Mouse (Mus musculus) thymus, adult 2 months (tissue): Measurements from ENCODE around the gene Kcna7. TPM values are rescaled to one million over a fixed set of nuclear protein-coding genes. Genes with fewer than 3 reads are reported as not detected.

Source experiments
- DNase-seq: peaks from one replicate; pipeline ENCODE4 v3.0.0; 2021
- H3K27ac ChIP-seq: fragments of 200-500 bp; 2 replicates; pipeline ENCODE4 v1.5.1; 2012; ENCODE audit warnings: low read length, control low read depth; ENCODE audit not compliant: control insufficient read depth, insufficient read depth
- H3K27me3 ChIP-seq: fragments of 200-500 bp; 2 replicates; pipeline ENCODE4 v1.6.1; 2012; ENCODE audit warnings: mild to moderate bottlenecking, low read length, moderate library complexity, mixed read lengths; ENCODE audit not compliant: control insufficient read depth, insufficient read depth
- H3K36me3 ChIP-seq: fragments of 200-500 bp; 2 replicates; pipeline ENCODE4 v1.6.1; 2012; ENCODE audit warnings: mild to moderate bottlenecking, low read length, moderate library complexity; ENCODE audit not compliant: control insufficient read depth, insufficient read depth
- H3K4me1 ChIP-seq: fragments of 200-500 bp; replicated peaks from 2 replicates; pipeline ENCODE4 v1.6.1; 2012; ENCODE audit warnings: low read length; ENCODE audit not compliant: control insufficient read depth, insufficient read depth
- H3K4me3 ChIP-seq: fragments of 200-500 bp; 2 replicates; pipeline ENCODE4 v1.5.1; 2012; ENCODE audit warnings: mild to moderate bottlenecking, low read length, control low read depth, moderate library complexity; ENCODE audit not compliant: control insufficient read depth, insufficient read depth
- CTCF ChIP-seq: fragments of 200-500 bp; IDR thresholded peaks from 2 replicates; pipeline ENCODE4 v1.5.1; 2012; ENCODE audit warnings: mild to moderate bottlenecking, control low read depth, low read length, moderate library complexity, borderline replicate concordance; ENCODE audit not compliant: control insufficient read depth, poor library complexity, insufficient read depth; ENCODE audit errors: extremely low read depth
- POLR2A ChIP-seq: fragments of 200-500 bp; IDR thresholded peaks from 2 replicates; pipeline ENCODE4 v1.6.1; 2012; ENCODE audit warnings: mild to moderate bottlenecking, low read length, control low read depth, moderate library complexity; ENCODE audit not compliant: control insufficient read depth, poor library complexity, insufficient read depth; ENCODE audit errors: extremely low read depth
- WGBS: fragments of 180-500 bp; shearing (Covaris S2); methylation state at CpG from one replicate; pipeline ENCODE4 v1.1.7; 2018; 5-methylcytosine and 5-hydroxymethylcytosine counted together
- polyA plus RNA-seq: library from polyadenylated mRNA; depleted of rRNA; stranded (reverse); fragments of >200 nt; gene quantifications from 2 replicates; pipeline ENCODE4 v1.2.3, GENCODE M21; 2012

Kcna7 gene
- polyA plus RNA-seq, 1 experiment: 1.1 TPM

- 8% methylated on average over 52 of the region's 52 CpGs for WGBS
- Histone ChIP-seq H3K36me3 (no peaks in the 10 kb centered on the region; the same call in 1 of the 2 replicates), H3K4me3 (peak overlapping the region; percentile 49), H3K4me1 (peaks cover 28% of the 10 kb centered on the region), H3K27ac (no peak overlapping the region), H3K27me3 (peaks cover 13% of the 10 kb centered on the region)
- TF ChIP-seq POLR2A (no peak), CTCF (no peak)
- no peak for DNase-seq
These were observed 35.5 kb upstream of the Kcna7 start for GRCm38 (mm10) chr7:45369836-45370474.

GRCm38 (mm10) chr7:45370475-45371311 lies 34.8 kb upstream of the Kcna7 start, which contains the start of gene Lin7b:
Gene Lin7b (minus strand): TSS chr7:45370583.
- Histone ChIP-seq H3K4me1 (peaks cover 28% of the 10 kb centered on the region), H3K36me3 (peaks cover 6% of the 10 kb centered on the region), H3K27me3 (peaks cover 13% of the 10 kb centered on the region; the same call in 1 of the 2 replicates), H3K27ac (no peak within 1 kb of the TSS), H3K4me3 (peak within 1 kb of the TSS; percentile 49)
- no peak for TF ChIP-seq POLR2A
- TF ChIP-seq CTCF: peak; percentile 49; the same call in 1 of the 2 replicates
- WGBS: 14% methylated on average over 28 of the region's 28 CpGs
- DNase-seq: peak; percentile 88

GRCm38 (mm10) chr7:45372371-45372770 lies 33.1 kb upstream of the Kcna7 start:
- no peak overlapping the region for H3K27ac ChIP-seq

GRCm38 (mm10) chr7:45374620-45375019 lies 30.8 kb upstream of the Kcna7 start:
- peaks cover 11% of the 10 kb centered on the region for H3K4me1 ChIP-seq
- no peak overlapping the region for H3K27ac ChIP-seq
- no peak for TF ChIP-seq POLR2A
- TF ChIP-seq CTCF: no peak
- 66% methylated on average over 8 of the region's 8 CpGs for WGBS
- H3K27me3 ChIP-seq: no peaks in the 10 kb centered on the region
- no peak overlapping the region for H3K4me3 ChIP-seq
- DNase-seq: no peak
- H3K36me3 ChIP-seq: peaks cover 45% of the 10 kb centered on the region

More at GRCm38 (mm10) chr7:45372371-45372770, 33.1 kb upstream of the Kcna7 start:
- WGBS: 91% methylated on average over 5 of the region's 5 CpGs
- H3K27me3 ChIP-seq: peaks cover 5% of the 10 kb centered on the region; the same call in 1 of the 2 replicates
- H3K36me3 ChIP-seq: peaks cover 23% of the 10 kb centered on the region
- no peak for TF ChIP-seq POLR2A
- no peak for TF ChIP-seq CTCF
- no peak for DNase-seq
- no peak overlapping the region for H3K4me3 ChIP-seq
- peaks cover 22% of the 10 kb centered on the region for H3K4me1 ChIP-seq

- whole genome bisulfite sequencing: 97% methylated on average over 1 of the region's 1 CpGs
- no peak for DNase-seq
- TF ChIP-seq CTCF (no peak), POLR2A (no peak)
- Histone ChIP-seq H3K27ac (no peak overlapping the region), H3K27me3 (no peaks in the 10 kb centered on the region), H3K36me3 (peaks cover 60% of the 10 kb centered on the region), H3K4me1 (no peaks in the 10 kb centered on the region), H3K4me3 (no peak overlapping the region)
These were observed 29.4 kb upstream of the Kcna7 start for GRCm38 (mm10) chr7:45376057-45376456.

- Histone ChIP-seq H3K36me3 (peaks cover 99% of the 10 kb centered on the region), H3K27me3 (no peaks in the 10 kb centered on the region), H3K4me3 (no peak overlapping the region), H3K27ac (no peak overlapping the region), H3K4me1 (no peaks in the 10 kb centered on the region)
- TF ChIP-seq POLR2A (no peak), CTCF (no peak)
- DNase-seq: no peak
- 97% methylated on average over 3 of the region's 3 CpGs for WGBS
These were observed 19.4 kb upstream of the Kcna7 start for GRCm38 (mm10) chr7:45386077-45386476.
